Mouse (Mus musculus): ENCODE measurements around the gene Vps51. TPM values are rescaled to one million over a fixed set of nuclear protein-coding genes. Genes with fewer than 3 reads are reported as not detected.

The Vps51 gene
- 100 to 1,000 TPM in 11 of 26 experiments, 10 to 100 TPM in 15; 44.2 to 155 (median 96.9) TPM for total RNA-seq (2018; cell fraction: chromatin; rRNA removed)
- 10 to 100 TPM; 26.7 to 54.4 (median 40.7) TPM for total RNA-seq (2018; cell fraction: cytosol; rRNA removed)
- 100 to 1,000 TPM in 4 of 26 experiments, 10 to 100 TPM in 22; 45.8 to 111 (median 80.4) TPM for total RNA-seq (2018; cell fraction: nucleus; rRNA removed)
- 20.2 to 48.8 TPM (median 37.7 TPM) in 3 replicates for polyA plus RNA-seq (2018)

DNA sequence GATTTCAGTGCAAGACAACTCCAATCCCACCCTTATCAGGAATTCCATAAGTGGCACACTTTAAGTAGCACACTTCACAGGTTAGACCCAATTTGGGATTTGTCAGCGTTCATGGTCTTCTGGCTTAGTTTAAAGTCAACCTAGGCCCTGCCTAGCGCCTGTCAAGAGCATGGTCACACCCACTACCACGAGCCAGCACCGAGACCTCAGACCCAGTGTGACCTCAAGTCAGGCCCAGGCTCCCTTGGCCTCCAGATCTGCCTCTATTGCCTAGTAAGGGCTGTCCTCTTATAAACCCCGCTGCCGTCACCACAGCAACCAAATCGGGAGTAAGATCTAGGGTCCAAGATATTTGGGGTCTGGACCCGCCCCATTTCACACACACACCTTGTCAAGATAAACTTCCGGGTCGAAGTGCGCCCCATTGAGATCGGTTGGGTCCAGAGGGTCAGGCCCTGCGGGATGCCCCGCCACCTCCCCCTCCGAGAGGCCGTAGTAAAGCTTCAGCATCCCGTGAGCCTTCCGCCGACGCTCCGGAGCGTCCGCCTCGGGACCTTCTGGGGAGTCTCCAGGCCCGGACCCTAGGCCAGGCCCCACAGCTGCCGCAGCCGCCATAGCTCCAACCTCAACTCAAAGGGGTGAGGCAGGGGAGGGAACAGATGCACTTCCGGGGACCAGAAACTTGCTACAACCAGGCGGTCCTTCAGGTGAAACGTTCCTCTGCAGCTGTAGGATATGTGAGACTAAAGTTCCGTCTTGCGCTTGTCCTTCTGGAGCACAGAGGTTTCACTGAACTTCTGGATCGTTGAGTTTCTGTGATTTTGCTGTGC lies at the start of gene Vps51:
Gene Vps51, minus strand, starts transcription at position 668 of the 830 bp plus-strand sequence.
- Histone ChIP-seq H3K4me3 (ENCODE audit: inconsistent target) (peak within 1 kb of the TSS; percentile 89), H3K36me3 (ENCODE audit: inconsistent target) (peaks cover 15% of the 10 kb centered on the region), H3K79me2 (ENCODE audit: inconsistent target) (peaks cover 42% of the 10 kb centered on the region), H3K27ac (peak within 1 kb of the TSS; percentile 54)
- 2% methylated on average over 31 of the region's 33 CpGs for WGBS (ENCODE audit: missing documents)

GRCm38 (mm10) chr19:6126289-6126688 lies 49.3 kb upstream of the Vps51 start:
- H3K79me2 ChIP-seq (ENCODE audit: inconsistent target), result peaks cover 6% of the 10 kb centered on the region; the same call in 1 of the 2 replicates
- 28% methylated on average over 4 of the region's 4 CpGs for WGBS (ENCODE audit: missing documents)
- no peak overlapping the region; the same call in 1 of the 2 replicates for H3K4me3 ChIP-seq (ENCODE audit: inconsistent target)
- H3K27ac ChIP-seq, result peak overlapping the region; percentile 81
- peaks cover 10% of the 10 kb centered on the region; the same call in 1 of the 2 replicates for H3K36me3 ChIP-seq (ENCODE audit: inconsistent target)

DNA sequence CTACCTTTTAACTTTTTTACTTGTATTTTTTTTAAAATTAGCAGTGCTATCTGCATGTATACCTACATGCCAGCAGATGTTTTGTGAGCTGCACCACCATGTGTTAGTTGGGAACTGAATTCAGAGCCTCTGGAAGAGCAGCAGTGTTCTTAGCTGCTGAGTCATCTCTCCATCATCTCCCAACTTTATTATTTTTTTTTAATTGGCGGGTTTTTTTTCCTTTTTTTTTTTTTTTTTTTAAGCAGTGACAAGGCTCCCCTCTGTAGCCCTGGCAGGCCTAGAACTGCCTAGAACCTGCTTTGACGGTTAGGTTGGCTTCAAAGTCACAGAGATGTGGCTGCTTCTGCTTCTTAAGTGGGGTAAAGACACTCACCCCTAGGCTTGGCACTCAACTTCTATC lies 47.9 kb upstream of the Vps51 start:
- H3K4me3 ChIP-seq (ENCODE audit: inconsistent target), result no peak overlapping the region

GRCm38 (mm10) chr19:6123330-6123729 lies 46.3 kb upstream of the Vps51 start:
- H3K27ac ChIP-seq, result no peak overlapping the region
- WGBS (ENCODE audit: missing documents), result 95% methylated on average over 8 of the region's 8 CpGs
- H3K79me2 ChIP-seq (ENCODE audit: inconsistent target), result peaks cover 6% of the 10 kb centered on the region; the same call in 1 of the 2 replicates
- no peak overlapping the region for H3K4me3 ChIP-seq (ENCODE audit: inconsistent target)
- H3K36me3 ChIP-seq (ENCODE audit: inconsistent target), result peaks cover 10% of the 10 kb centered on the region; the same call in 1 of the 2 replicates

More for the DNA sequence above, 47.9 kb upstream of the Vps51 start:
- WGBS (ENCODE audit: missing documents), result 88% methylated on average over 2 of the region's 2 CpGs
- Histone ChIP-seq H3K27ac (no peak overlapping the region), H3K36me3 (ENCODE audit: inconsistent target) (peaks cover 10% of the 10 kb centered on the region; the same call in 1 of the 2 replicates), H3K79me2 (ENCODE audit: inconsistent target) (peaks cover 6% of the 10 kb centered on the region; the same call in 1 of the 2 replicates)

DNA sequence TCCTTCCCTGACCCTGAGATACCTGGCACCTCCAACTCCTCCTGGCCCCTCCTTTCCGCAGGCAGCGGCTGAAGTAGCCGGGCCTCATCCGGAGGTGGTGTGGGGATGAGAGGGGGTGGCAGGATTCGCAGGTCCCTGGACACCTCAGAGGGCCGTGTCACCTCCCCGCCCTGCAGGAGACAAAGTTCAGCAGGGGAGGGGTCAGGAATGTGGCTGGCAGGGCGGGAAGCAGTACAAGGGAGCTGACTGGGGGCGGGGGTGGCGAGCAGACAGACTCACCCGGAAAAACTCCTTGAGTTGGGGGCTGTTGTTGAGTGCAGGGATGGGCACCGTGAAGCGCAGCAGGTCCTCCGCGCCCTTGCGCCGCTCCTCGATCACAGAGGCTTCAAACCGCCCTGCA lies 44.7 kb upstream of the Vps51 start:
- no peak overlapping the region for H3K27ac ChIP-seq

DNA sequence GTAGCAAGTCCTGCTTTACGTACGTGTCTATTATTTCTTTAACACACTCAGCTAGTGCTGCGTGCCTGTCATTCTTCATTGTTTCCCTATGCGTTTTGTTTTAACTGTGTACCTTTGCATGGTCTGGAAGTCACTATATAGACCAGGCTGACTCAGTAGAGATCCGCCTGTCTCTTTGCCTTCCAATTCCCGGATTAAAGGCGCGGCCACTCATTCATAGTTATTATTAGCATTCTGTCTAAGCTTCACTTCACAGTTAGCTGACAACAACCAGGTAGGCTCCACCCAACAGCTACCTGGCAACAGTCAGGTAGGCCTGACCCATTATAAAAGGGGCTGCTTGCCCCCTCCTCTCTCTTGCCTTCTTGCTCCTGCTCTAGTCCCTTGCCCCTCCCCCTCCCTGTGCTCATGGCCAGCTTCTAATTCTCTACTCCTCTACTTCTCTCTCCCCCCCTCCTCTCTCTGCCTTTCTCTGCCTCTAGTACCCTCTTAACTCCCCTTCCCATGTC lies 41.7 kb upstream of the Vps51 start:
- Histone ChIP-seq H3K27ac (peak overlapping the region; percentile 44), H3K4me3 (ENCODE audit: inconsistent target) (peak overlapping the region; percentile 45)

More for the DNA sequence above, 44.7 kb upstream of the Vps51 start:
- 93% methylated on average over 15 of the region's 19 CpGs for WGBS (ENCODE audit: missing documents)
- Histone ChIP-seq H3K4me3 (ENCODE audit: inconsistent target) (no peak overlapping the region), H3K79me2 (ENCODE audit: inconsistent target) (peaks cover 10% of the 10 kb centered on the region; the same call in 1 of the 2 replicates), H3K36me3 (ENCODE audit: inconsistent target) (peaks cover 10% of the 10 kb centered on the region; the same call in 1 of the 2 replicates)

DNA sequence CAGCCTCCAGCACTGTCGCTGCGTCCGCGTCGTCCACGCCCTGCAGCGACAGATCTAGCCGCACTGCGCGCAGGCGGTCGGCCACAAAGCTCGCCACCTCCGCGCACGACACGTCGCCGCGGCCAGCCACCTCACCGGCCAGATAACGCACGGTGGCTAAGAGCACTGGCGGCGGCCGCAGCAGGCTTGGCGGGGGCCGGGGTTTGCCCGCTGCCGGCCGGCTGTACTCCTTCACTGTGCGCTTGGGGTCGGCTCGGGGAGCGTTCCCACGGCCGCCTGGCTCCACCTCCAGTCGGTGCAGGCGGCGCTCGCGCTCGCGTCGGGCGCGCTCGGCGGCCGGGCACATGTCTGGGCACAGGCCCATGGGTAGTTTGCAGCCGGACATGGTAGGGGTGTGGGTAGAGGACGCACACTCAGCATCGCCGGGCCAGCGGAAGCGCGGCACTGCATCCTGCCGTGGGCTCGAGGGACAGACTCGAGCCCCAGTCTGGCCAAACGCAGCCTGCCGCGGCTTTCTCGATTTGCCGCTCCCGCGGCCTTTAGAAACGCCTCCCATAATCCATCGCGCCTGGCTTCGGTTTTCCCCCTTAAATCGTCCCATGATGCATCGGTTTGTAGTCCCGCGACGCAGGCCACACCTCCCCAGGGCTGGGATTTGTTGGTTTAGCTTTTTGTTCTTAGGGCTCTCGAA lies 41.1 kb upstream of the Vps51 start, which contains the start of gene Sac3d1:
Gene Sac3d1, minus strand, starts transcription at position 665 of the 691 bp plus-strand sequence.
- H3K79me2 ChIP-seq (ENCODE audit: inconsistent target), result peaks cover 12% of the 10 kb centered on the region; the same call in 1 of the 2 replicates
- under 1% methylated on average over 77 of the region's 77 CpGs for WGBS (ENCODE audit: missing documents)
- peak within 1 kb of the TSS; percentile 44 for H3K27ac ChIP-seq
- H3K4me3 ChIP-seq (ENCODE audit: inconsistent target), result peak within 1 kb of the TSS; percentile 72
- peaks cover 10% of the 10 kb centered on the region; the same call in 1 of the 2 replicates for H3K36me3 ChIP-seq (ENCODE audit: inconsistent target)

More for the DNA sequence above, 41.7 kb upstream of the Vps51 start:
- Histone ChIP-seq H3K36me3 (ENCODE audit: inconsistent target) (peaks cover 15% of the 10 kb centered on the region; the same call in 1 of the 2 replicates), H3K79me2 (ENCODE audit: inconsistent target) (peaks cover 12% of the 10 kb centered on the region; the same call in 1 of the 2 replicates)
- 1% methylated on average over 8 of the region's 8 CpGs for WGBS (ENCODE audit: missing documents)

DNA sequence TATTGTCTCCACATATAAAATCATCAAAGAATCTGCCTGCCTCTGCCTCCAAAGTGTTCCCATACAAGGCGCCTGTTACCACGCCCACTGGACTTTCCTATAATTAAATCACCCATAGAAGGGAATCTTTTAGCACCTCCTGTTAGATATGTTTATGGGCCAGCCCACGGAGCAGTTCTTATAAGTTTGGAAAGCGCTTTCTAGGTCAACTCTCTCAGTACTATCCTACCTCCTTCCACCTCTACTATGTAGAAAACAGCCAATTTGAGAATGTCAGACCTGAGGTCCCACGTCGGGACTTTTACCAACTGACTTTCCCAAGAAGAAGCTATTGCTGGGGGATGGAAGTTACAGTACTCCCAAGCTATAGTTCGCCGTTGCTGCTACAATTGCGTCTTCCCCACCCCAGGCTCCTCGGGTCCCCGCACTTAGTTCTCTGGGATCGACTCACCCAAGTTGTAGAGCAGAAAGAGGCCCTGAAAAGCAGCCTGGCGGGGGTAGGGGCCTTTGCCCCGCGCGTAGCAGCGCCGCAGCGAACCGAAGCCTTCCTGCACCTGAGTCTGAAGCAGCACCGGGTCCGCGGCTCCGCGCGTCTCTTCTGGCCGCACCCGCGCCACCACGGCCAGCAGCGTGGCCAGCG lies 40.4 kb upstream of the Vps51 start:
- H3K36me3 ChIP-seq (ENCODE audit: inconsistent target), result peaks cover 10% of the 10 kb centered on the region; the same call in 1 of the 2 replicates
- peak overlapping the region; percentile 33 for H3K27ac ChIP-seq
- peak overlapping the region; percentile 72 for H3K4me3 ChIP-seq (ENCODE audit: inconsistent target)
- 3% methylated on average over 32 of the region's 32 CpGs for WGBS (ENCODE audit: missing documents)
- peaks cover 12% of the 10 kb centered on the region; the same call in 1 of the 2 replicates for H3K79me2 ChIP-seq (ENCODE audit: inconsistent target)

- 88% methylated on average over 15 of the region's 15 CpGs for WGBS (ENCODE audit: missing documents)
- H3K36me3 ChIP-seq (ENCODE audit: inconsistent target), result peaks cover 7% of the 10 kb centered on the region; the same call in 1 of the 2 replicates
- H3K4me3 ChIP-seq (ENCODE audit: inconsistent target), result no peak overlapping the region
- peaks cover 12% of the 10 kb centered on the region; the same call in 1 of the 2 replicates for H3K79me2 ChIP-seq (ENCODE audit: inconsistent target)
- H3K27ac ChIP-seq, result no peak overlapping the region
These were observed 39.3 kb upstream of the Vps51 start for GRCm38 (mm10) chr19:6116113-6116850.

DNA sequence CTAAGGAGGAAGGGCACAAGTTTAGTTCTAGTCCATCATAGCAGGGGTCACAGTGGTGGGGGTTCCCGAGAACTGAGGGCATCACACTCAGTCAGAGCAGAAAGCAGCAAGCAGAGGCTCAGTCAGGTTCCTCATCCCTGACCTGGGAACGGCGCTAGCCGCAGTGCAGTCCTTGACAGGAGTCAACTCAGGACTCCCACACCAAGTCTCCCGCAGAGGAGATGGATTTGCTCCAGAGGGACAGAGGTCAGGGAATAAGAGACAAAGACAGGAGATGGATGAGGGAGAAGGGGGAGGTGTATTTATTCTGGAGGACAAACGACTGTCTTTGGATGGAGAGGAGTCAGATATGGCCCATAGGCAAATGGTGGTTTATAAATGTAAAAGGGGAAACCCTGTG lies 36.1 kb upstream of the Vps51 start:
- H3K79me2 ChIP-seq (ENCODE audit: inconsistent target), result peaks cover 12% of the 10 kb centered on the region; the same call in 1 of the 2 replicates
- H3K4me3 ChIP-seq (ENCODE audit: inconsistent target), result no peak overlapping the region
- WGBS (ENCODE audit: missing documents), result 89% methylated on average over 6 of the region's 6 CpGs
- no peak overlapping the region for H3K27ac ChIP-seq
- H3K36me3 ChIP-seq (ENCODE audit: inconsistent target), result peaks cover 7% of the 10 kb centered on the region; the same call in 1 of the 2 replicates

DNA sequence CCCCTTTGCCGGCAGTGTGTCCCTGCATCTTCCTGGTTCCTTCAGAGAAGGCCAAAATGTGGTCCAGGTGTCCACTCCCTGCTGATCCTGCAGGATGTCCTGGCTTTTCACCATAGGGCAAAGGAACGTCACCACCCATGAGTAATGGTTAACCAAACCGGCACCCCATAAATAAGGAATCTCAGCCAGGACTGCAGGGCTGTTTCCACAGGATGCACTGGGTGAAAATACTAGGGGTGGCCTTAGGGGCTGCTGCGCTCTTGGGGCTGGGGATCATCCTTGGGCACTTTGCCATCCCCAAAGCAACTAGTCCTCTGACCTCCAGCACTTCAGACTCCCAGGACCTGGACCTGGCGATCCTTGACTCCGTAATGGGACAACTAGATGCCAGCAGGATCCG lies 28.6 kb upstream of the Vps51 start, which contains the start of gene Naaladl1:
Gene Naaladl1, plus strand, starts transcription at position 197 of the 400 bp plus-strand sequence.
- Histone ChIP-seq H3K27ac (no peak within 1 kb of the TSS), H3K36me3 (ENCODE audit: inconsistent target) (no peaks in the 10 kb centered on the region), H3K4me3 (ENCODE audit: inconsistent target) (no peak within 1 kb of the TSS), H3K79me2 (ENCODE audit: inconsistent target) (no peaks in the 10 kb centered on the region)
- 95% methylated on average over 7 of the region's 7 CpGs for WGBS (ENCODE audit: missing documents)

- WGBS (ENCODE audit: missing documents), result 94% methylated on average over 4 of the region's 4 CpGs
- H3K27ac ChIP-seq, result no peak overlapping the region
- no peak overlapping the region for H3K4me3 ChIP-seq (ENCODE audit: inconsistent target)
- H3K79me2 ChIP-seq (ENCODE audit: inconsistent target), result no peaks in the 10 kb centered on the region
- H3K36me3 ChIP-seq (ENCODE audit: inconsistent target), result no peaks in the 10 kb centered on the region
These were observed 27.4 kb upstream of the Vps51 start for GRCm38 (mm10) chr19:6104476-6104875.

All from macrophage (primary cell).